Mouse (Mus musculus) cerebellum, adult 18-20 months (tissue): Measurements from ENCODE around the gene Ddhd1.
"Not testable (repeated sequence)": the region's sequence is repeated elsewhere in the genome, so short reads cannot be mapped to it uniquely, and the experiment has no call there.

Experiments used
- DNase-seq, 2 experiments: peaks; one replicate each; pipeline ENCODE4 v3.0.0; 2021

Gene Ddhd1

DNA sequence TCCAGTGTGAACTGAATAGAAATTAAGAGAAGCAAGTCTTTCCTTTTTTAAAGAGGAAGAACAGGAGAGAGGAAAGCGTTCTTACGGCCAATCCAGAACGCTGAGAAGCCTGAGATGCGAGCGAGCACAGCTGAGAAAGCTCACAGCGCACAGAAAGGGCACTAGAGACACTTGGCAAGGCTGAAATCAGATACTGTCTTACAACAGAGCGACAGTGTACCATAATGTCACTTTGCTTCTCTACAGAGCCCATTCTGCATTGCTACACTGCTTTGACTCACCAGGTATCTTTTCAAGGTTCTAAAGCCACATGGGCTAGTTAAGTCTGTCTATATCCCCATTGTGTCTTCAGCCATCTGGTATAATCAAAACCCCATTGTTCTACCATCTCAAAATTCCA lies 13.7 kb downstream of the Ddhd1 start:
- DNase-seq, result no peak

DNA sequence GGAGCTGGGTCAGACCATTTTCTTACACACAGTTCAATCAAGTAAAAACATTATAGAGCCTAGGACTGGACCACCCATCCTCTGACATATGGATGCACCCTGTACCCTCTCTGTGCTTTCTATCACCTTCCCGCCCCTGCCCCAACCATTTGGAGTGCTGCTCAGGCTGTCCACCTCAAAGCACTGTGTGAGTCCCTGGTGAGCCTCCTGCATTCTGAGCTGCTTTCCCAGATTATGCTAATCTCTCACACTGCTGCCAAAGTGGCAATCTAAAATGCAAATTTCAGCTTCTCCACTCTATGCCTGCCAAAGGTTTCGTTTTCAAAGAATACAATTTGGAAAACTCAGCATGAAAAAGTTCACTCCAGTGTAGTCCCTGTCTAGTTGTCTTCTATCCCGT lies 14.5 kb downstream of the Ddhd1 start:
- no peak for DNase-seq

DNA sequence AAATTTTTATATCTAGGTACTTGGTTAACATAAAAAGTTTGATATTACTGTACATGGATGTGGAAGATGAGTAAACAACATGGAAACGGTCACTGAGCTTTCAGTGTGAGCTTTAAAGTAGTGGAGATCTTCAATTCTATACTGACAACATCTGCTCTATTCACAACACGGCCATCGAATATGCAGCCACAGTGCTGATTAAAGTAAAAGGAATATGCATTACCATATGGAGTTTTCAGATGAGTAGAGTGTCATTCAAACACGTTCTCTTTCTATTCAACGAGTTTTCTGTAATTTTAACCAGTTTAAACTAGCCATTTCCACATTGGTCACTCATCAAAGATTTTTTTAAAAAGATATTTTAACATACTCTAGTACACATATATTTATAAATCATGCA lies 15.1 kb downstream of the Ddhd1 start:
- DNase-seq, result no peak

DNA sequence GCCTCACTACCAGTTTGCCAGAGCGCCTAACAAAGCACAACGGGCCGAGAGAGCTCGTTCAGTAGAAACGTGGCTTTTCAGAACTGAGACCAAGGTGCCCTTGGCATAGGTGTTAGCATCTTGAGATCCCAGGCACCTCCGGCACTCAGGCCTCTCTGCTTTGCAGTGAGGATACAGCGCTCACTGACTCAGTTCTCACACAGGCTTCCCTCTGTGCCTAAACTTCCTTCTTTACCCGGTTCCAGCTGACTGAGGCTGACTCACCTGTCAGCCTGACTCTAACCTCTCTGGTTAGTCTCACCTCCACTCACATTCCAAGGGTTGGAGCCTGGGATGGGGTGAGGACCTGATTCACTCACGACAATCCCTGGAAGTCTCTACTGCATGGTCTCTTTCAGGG lies 15.7 kb downstream of the Ddhd1 start:
- no peak for DNase-seq

DNA sequence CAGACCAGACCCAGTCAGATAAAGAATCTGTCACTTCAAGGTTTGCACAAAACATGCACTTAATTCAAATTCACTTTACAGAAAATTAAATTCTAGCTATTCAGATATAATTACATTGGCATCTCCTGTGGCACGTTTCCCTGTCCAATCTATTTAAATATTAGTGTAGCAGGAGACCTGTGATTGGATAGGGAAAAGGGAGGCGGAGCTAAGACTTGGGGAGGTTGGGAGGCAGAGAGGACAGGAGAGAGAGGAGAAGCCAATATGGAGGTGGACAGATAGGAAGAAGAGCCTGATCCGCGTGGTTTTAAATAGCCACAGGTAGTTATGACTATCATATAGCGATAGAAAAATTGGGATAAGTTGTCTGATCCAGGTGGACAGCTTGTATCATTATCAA lies 19.2 kb downstream of the Ddhd1 start:
- DNase-seq, result no peak

DNA sequence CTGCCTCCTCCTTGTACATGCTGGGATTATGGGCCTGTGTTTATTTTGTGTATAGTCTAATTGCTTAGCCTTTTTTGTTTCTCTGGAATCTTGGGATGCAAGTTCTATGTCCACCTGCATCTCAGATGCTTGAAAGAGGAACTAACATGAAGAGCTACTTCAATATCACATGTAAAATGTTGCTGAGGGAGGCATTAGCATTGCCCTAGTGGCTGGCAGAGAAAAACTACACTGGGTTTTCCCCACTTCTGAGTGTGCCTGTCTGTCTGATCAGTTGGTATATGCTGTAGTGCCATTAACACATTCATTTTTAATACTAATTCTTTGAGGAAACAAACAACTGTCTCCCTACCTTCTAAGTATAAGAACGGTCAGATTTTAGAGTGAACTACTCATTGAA lies 22.4 kb downstream of the Ddhd1 start:
- no peak for DNase-seq

DNA sequence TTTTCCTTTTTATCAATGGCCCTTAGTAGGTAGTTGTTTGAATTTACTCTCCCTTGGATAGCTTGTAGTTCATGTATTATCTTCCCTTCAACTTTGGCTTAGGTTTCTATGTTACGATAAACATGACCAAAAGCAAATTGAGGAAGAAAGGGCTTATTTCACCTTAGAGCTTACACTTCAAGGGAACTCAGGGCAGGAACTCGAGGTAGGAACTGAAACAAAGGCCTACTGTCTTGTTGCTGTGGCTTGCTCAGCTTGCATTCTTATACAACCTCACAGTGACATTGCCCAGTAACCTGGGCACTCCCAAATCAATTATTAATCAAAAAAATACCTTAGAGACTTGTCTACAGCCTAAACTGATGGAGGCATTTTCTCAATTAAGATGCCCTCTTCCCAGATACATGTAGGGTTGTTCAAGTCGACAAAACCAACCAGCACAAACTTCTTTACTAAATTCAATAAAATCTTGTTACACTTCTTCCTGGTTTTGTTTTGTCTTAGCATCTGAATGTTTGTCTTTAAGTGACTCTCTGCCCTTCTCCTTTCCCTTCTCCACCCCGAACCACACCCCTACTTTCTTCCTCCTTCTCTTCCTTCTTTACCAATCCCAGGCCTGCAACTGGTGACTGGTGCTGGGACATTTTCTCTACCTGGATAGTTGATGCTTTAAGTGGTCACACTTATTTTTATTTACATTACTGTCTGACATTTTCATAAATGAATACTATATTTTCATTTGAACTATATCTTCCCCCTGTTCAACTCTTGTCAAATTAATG lies 25.0 kb downstream of the Ddhd1 start:
- no peak for DNase-seq

DNA sequence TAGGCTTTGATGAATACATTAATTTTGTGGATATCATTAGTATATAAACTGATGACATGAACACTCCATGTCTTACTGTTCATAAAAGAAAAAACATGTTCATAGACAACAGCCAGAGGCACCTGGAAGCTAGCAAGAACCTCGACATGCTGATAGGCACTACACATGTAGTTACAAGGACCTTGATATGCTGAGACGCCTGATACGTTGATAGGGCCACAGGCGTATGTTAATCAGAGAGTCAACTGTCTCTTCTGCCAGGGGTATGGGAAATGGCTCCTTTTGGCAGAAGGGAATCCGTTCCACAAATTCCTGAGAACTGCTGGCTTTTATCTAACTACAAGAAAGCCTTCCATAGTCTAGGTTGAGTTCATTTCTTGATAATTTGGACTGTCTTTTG lies 27.4 kb downstream of the Ddhd1 start:
- DNase-seq, result no peak

DNA sequence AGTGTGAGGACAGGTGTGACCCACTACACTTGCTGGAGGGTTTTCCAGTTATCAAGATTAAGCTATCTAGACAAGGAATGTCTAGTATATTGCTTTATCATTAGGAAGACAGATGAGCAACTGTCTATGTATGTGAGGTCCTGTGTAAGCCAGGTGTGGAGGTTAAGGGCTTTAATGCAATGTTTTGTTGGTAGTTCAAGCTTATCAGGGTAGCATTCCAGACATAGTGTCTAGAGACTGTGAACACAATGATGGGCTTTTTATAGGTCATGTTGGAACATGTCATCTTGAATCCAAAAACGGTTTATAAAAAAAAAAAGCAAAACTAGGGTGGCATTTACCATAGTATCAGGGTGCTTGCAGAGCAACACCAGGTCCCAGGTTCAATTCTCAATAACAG lies 28.0 kb downstream of the Ddhd1 start:
- DNase-seq, result no peak

DNA sequence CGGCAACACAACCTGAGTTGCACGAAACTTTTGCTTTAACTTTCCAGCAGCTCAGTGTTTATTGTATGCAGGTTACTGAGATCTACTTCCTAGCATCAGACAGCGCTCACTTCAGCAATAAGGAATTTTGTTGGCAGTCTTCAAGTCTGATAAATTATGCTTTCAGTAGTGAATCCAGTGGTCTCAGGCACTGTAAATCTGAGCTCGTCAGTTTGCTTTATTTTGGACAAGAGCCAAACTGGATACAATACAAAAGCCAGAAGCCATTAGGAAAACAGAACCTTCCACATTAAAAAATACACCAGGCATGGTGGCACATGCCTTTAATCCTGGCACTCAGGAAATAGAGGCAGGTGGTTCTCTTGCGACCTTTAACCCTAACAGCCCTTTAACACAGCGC lies 39.6 kb downstream of the Ddhd1 start:
- no peak for DNase-seq

DNA sequence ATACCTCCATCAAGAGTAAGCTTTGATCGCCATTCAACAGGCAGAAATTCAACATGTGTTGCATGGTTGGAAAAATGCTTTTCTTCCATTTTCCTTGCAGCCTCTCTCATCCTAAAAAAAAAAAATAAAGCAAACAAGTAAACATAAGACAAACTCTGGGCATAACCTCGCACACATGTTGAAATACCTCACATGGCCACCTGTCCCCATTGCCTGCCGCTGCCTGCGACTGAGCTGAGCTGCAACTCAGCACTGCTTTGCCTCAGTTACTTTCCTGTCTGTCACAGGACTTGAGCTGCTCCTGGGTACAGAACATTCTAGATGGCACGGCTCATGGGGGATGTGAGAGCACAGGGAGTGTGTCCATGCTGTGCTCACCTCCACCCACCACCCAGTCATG lies 41.4 kb downstream of the Ddhd1 start:
- DNase-seq, result no peak

DNA sequence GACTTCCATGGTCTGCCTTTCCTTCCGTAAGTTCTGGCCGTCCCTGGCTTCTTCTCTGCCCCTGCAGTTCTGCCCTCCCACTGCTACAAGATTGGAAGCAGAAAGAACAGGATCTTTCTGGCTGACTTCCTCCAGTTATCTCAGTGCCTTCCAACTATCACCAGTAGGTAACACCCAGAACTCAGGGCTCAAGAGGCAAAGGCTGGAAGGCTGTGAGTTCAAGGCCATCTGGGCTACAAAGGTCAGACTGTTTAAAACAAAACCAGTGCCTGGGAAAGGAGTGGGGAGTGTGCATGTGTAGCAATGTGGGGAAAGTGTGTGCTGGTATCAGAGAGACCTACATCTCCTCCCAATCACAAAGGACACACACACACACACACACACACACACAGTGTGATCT lies 42.2 kb downstream of the Ddhd1 start:
- DNase-seq, result no peak

DNA sequence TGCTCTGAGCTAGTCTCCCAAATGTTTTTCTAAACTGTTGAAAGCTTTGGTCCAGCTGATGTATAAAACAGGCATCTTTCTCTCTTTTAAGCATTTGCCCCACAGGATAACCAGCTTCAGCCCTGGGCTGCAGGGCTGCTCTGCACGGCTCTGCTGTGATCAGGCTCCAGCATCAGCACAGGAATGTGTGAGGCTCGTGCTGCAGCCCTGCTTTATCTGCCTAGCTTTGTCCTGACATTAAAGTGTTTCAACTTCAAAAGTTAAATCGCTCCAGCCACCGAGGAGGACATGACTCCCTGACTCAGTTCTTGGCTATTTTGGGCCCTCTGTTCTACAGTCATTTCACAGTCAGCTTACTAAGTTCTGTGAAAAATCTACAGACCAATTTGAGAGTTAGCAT lies 43.1 kb downstream of the Ddhd1 start:
- no peak for DNase-seq

DNA sequence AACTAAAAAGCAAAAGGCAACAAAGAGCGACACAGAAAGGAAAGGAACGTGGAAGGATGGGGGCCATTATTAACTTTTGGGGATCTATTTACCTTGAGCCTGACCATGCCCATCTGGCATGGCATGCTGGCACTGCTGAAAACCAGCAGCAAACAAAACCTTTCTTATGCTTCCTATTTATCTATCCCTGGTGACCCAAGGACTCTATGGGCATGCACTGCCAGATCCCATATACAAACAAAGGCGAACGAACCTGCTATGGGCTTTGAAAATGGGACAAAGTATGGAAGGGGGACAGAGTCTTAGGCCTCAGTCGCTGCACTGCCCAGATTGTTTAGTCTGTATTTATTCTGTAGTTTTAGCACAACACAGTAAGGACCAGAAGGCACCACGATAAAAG lies 43.5 kb downstream of the Ddhd1 start:
- no peak for DNase-seq

DNA sequence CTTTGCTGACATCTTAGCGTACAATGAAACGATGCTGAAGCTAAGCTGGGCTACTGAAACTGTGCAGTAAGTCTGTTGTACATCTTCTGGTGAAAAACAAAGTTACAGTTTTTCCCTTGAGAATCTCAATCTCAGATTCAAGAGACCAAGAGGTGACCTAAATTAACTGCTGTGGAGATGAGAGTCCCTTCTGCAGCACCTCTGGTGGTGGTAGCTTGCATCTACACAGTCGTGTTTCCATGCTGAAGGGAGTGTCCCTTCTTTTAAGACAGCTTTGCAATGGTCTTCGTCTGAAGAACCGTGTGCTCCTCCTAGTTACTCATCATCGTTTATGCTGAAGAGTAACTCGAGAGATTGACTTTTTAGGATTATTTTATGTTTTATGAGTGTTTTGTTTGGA lies 46.3 kb downstream of the Ddhd1 start:
- no peak for DNase-seq

DNA sequence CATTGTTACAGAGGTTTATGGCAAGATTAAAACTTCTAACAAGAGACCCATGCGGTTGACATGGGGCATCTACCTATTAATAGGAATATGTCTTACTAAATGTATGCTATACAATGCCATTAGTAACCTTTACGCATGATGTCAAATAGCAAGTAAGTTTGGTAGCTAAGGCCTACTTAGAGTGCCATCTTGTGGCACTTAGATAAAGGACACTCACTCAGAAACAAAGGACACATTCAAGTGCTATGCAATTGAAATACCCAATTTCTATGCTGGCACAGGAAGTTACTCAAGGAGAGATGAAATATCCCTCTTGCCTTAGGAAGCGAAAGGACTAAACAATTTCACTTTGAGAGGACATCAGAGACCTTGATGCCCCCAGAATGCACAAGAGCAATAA lies 55.9 kb downstream of the Ddhd1 start:
- DNase-seq, result no peak

DNA sequence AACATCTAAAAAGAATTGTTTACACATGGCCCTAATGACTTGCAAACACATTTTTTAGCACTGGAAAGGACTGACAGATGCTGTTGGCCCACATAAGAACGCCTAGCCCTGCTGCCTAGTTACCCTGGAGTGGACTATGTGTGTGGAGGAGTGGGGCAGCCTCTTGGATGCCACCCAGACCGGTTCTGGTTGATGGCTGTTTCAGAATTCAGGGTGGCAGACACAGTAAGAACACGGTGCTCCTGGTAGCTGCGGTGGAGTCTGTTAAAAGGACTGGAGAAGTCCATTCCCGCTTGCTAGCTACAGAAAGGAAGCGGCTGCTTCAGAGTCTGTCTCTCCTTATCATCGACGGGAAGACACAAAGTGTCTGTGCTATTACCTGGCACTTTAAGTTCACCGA lies 57.4 kb downstream of the Ddhd1 start:
- DNase-seq, result no peak

DNA sequence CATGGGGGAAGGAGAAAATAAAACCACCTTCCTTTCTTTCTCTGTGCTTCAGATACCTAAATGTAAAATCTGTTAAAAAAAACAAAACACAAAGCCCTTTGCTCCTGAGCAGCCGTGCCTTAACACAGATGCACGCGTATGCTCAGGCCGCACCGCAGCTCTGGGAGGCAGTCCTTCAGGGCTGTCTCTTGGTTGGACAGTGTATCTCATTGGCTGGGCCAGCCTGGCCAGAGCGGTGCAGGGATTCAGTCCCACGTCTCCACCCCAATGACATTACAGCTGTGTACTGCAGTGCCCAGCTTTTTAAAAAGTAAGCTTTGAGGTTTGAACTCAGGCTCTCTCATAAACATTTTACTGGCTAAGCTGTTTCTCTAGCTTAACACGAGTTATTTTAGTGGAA lies 60.1 kb downstream of the Ddhd1 start:
- DNase-seq, result no peak

DNA sequence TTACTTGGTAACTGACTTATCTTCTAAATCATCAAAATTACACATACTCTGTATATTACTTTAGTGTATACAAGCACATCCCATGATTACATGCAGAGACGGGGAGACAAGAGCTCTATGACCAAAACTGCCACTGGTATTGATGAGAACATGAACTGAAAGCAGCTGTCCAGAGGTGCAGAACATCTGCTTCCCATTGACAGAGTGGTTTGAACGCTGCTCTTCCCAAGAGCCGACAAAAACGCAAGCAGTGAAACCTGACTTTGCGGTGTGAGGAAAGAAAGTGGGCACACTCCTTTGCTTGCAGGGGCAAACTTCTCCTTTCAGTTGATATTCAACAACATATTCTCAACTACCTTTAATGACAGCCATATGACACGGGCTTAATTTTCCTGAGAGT lies 64.7 kb downstream of the Ddhd1 start:
- DNase-seq, result no peak

DNA sequence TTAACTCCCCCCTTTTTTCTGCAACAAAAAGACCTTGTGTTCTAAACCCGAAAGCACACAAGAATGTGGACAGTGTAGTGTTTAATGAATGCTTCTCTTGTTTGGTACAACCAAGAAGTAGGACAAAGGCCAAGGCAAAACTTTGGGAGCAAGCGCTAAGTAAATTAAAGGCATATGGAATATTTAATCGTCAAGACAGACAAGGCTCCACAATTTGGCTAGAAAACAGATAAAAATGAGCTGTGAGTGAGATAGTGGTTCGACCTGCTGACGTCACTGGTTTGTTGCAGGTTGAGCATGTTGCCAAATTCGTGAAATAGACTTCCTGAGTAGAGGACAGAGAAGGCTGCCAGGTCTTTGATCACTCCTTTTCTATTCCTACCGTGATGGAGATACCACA lies 69.5 kb downstream of the Ddhd1 start:
- DNase-seq, result no peak

DNA sequence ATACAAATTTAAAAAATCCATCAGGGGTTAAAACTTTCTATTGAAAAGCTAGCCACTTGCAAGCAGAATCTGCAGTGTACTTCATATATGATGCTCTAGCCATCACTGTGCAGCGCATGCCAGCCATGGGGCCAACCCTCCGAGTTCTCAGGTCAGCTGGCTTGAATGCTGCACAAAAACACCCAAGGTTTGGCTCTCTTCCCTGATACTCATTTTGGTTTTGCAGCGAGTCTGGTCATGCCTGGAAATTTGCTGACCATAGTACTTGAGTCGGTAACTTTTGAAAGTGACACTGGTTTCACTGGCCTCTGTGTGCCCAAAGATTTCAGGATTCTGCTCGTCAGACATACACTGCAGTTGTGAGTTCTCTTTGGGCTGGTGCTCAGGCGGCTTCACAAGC lies 70.4 kb downstream of the Ddhd1 start:
- DNase-seq, result no peak

DNA sequence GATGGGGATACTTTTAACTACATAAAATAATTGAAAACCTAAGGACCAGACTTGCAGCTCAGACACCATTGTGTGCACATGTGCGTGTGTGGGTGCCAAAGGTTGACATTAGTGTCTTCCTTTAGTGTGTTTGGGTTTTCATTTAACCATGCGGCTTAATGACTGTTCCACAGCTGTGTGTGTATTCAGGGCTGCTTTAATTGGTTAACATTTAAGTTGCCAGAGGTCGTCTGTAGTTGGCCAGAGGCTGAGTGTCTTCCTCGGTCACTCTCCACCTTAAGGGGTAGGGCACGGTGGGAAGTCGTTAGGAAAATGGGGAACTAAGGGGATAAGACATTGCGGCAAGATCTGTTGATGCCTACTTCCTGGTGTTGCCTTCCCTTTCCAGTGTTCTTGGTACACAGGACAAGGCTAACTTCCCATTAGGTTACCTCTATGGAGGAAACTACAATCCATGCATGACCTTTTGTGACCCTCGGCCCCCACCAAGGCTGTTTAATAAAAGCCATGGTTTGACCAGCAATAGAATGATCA lies 74.4 kb downstream of the Ddhd1 start:
- no peak for DNase-seq

DNA sequence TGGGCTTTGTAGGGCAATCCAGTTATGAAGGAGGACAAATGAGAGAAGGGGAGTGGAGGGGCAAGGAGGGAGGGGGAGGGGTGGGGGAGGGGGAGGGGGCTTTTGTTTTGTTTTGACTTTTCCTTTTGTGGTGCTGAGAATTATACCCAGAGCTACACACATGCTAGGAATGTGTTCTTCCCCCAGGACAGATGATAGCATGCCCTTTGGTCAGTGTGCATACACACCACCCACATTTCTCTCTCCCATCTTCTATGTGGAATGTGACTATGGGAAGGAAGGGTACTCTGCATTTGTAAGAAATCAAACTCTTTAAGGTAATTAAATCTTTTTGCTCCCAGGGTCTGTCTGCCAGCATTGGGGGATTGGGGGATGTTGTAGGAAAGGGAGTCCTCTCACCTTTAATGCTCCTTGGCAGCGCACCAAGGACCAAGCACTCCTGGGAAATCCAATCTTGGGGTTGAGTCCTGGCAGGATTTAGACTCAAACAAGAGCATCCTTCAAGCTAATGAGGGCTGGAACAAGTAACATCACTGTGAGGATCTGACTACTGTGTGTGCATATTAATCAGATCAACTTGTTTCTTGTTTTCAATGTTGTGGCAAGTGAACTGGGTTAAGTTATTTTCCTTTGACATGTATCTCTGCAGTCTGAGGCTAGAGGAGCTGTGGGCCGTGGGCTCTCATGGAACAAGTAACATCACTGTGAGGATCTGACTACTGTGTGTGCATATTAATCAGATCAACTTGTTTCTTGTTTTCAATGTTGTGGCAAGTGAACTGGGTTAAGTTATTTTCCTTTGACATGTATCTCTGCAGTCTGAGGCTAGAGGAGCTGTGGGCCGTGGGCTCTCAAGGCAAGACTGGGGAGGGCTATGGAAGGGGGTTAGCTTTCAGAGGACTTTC lies 76.8 kb downstream of the Ddhd1 start:
- not testable (repeated sequence) for DNase-seq
